Mouse (Mus musculus): ENCODE data around the gene Gm5483. TPM values are rescaled to one million over a fixed set of nuclear protein-coding genes. Genes with fewer than 3 reads are reported as not detected.
"Not testable (repeated sequence)": the region's sequence is repeated elsewhere in the genome, so short reads cannot be mapped to it uniquely, and the experiment has no call there.

Gene Gm5483
- not detected in 2 replicates for polyA plus RNA-seq (2012; rRNA removed)

- not testable (repeated sequence) for H3K4me1 ChIP-seq (replicated peaks; ENCODE audit: control insufficient read depth, insufficient read depth, low read length); H3K36me3 ChIP-seq (ENCODE audit: control insufficient read depth, insufficient read depth, low read length); H3K27me3 ChIP-seq (ENCODE audit: control insufficient read depth, insufficient read depth, low read length); H3K4me3 ChIP-seq (ENCODE audit: control insufficient read depth, insufficient read depth, low read length); DNase-seq; H3K27ac ChIP-seq (ENCODE audit: control insufficient read depth, insufficient read depth, low read length)
- 91% methylated on average over 4 of the region's 4 CpGs for WGBS
Measured at GRCm38 (mm10) chr16:36183912-36184311, at the start of gene Gm5483. Gene Gm5483 (plus strand): TSS chr16:36184212.

GRCm38 (mm10) chr16:36138201-36138600 lies 45.8 kb upstream of the Gm5483 start:
- WGBS = 79% methylated on average over 2 of the region's 2 CpGs
- Histone ChIP-seq H3K27ac (ENCODE audit: control insufficient read depth, insufficient read depth, low read length) (no peak overlapping the region), H3K4me1 (replicated peaks; ENCODE audit: control insufficient read depth, insufficient read depth, low read length) (no peaks in the 10 kb centered on the region), H3K36me3 (ENCODE audit: control insufficient read depth, insufficient read depth, low read length) (no peaks in the 10 kb centered on the region), H3K27me3 (ENCODE audit: control insufficient read depth, insufficient read depth, low read length) (no peaks in the 10 kb centered on the region), H3K4me3 (ENCODE audit: control insufficient read depth, insufficient read depth, low read length) (no peak overlapping the region)
- no peak for DNase-seq
- TF ChIP-seq CTCF (IDR thresholded peaks at IDR 0.05; ENCODE audit: borderline replicate concordance, control insufficient read depth, extremely low read depth, insufficient read depth, low read length, poor library complexity) (no peak), POLR2A (IDR thresholded peaks at IDR 0.05; ENCODE audit: control insufficient read depth, extremely low read depth, insufficient read depth, low read length, poor library complexity) (no peak)

- no peaks in the 10 kb centered on the region for H3K27me3 ChIP-seq (ENCODE audit: control insufficient read depth, insufficient read depth, low read length)
- DNase-seq = no peak
- H3K4me1 ChIP-seq (replicated peaks; ENCODE audit: control insufficient read depth, insufficient read depth, low read length) = no peaks in the 10 kb centered on the region
- no peak for TF ChIP-seq POLR2A (IDR thresholded peaks at IDR 0.05; ENCODE audit: control insufficient read depth, extremely low read depth, insufficient read depth, low read length, poor library complexity)
- TF ChIP-seq CTCF (IDR thresholded peaks at IDR 0.05; ENCODE audit: borderline replicate concordance, control insufficient read depth, extremely low read depth, insufficient read depth, low read length, poor library complexity) = no peak
- no peaks in the 10 kb centered on the region for H3K36me3 ChIP-seq (ENCODE audit: control insufficient read depth, insufficient read depth, low read length)
- no peak within 1 kb of the TSS for H3K4me3 ChIP-seq (ENCODE audit: control insufficient read depth, insufficient read depth, low read length)
- H3K27ac ChIP-seq (ENCODE audit: control insufficient read depth, insufficient read depth, low read length) = no peak within 1 kb of the TSS
Measured at GRCm38 (mm10) chr16:36156402-36156975, 27.5 kb upstream of the Gm5483 start, which contains the start of gene Stfa2l1. Gene Stfa2l1 (plus strand): TSS chr16:36156811.

GRCm38 (mm10) chr16:36167841-36168240 lies 16.2 kb upstream of the Gm5483 start:
- WGBS = 90% methylated on average over 10 of the region's 10 CpGs
- not testable (repeated sequence) for H3K27me3 ChIP-seq (ENCODE audit: control insufficient read depth, insufficient read depth, low read length); H3K4me1 ChIP-seq (replicated peaks; ENCODE audit: control insufficient read depth, insufficient read depth, low read length); H3K36me3 ChIP-seq (ENCODE audit: control insufficient read depth, insufficient read depth, low read length); H3K27ac ChIP-seq (ENCODE audit: control insufficient read depth, insufficient read depth, low read length); DNase-seq; H3K4me3 ChIP-seq (ENCODE audit: control insufficient read depth, insufficient read depth, low read length)

GRCm38 (mm10) chr16:36176108-36176507 lies 7.9 kb upstream of the Gm5483 start:
- Histone ChIP-seq H3K4me1 (replicated peaks; ENCODE audit: control insufficient read depth, insufficient read depth, low read length) (no peaks in the 10 kb centered on the region), H3K36me3 (ENCODE audit: control insufficient read depth, insufficient read depth, low read length) (no peaks in the 10 kb centered on the region), H3K4me3 (ENCODE audit: control insufficient read depth, insufficient read depth, low read length) (no peak overlapping the region), H3K27ac (ENCODE audit: control insufficient read depth, insufficient read depth, low read length) (no peak overlapping the region), H3K27me3 (ENCODE audit: control insufficient read depth, insufficient read depth, low read length) (no peaks in the 10 kb centered on the region)
- no peak for DNase-seq
- no peak for TF ChIP-seq CTCF (IDR thresholded peaks at IDR 0.05; ENCODE audit: borderline replicate concordance, control insufficient read depth, extremely low read depth, insufficient read depth, low read length, poor library complexity)
- TF ChIP-seq POLR2A (IDR thresholded peaks at IDR 0.05; ENCODE audit: control insufficient read depth, extremely low read depth, insufficient read depth, low read length, poor library complexity) = no peak

GRCm38 (mm10) chr16:36179910-36180309 lies 4.1 kb upstream of the Gm5483 start:
- no peaks in the 10 kb centered on the region for H3K4me1 ChIP-seq (replicated peaks; ENCODE audit: control insufficient read depth, insufficient read depth, low read length)
- TF ChIP-seq POLR2A (IDR thresholded peaks at IDR 0.05; ENCODE audit: control insufficient read depth, extremely low read depth, insufficient read depth, low read length, poor library complexity) = no peak
- TF ChIP-seq CTCF (IDR thresholded peaks at IDR 0.05; ENCODE audit: borderline replicate concordance, control insufficient read depth, extremely low read depth, insufficient read depth, low read length, poor library complexity) = no peak
- no peaks in the 10 kb centered on the region for H3K36me3 ChIP-seq (ENCODE audit: control insufficient read depth, insufficient read depth, low read length)
- H3K4me3 ChIP-seq (ENCODE audit: control insufficient read depth, insufficient read depth, low read length) = no peak overlapping the region
- no peaks in the 10 kb centered on the region for H3K27me3 ChIP-seq (ENCODE audit: control insufficient read depth, insufficient read depth, low read length)
- WGBS = 75% methylated on average over 2 of the region's 2 CpGs
- DNase-seq = no peak
- no peak overlapping the region for H3K27ac ChIP-seq (ENCODE audit: control insufficient read depth, insufficient read depth, low read length)

- 71% methylated on average over 19 of the region's 19 CpGs for WGBS
- no peaks in the 10 kb centered on the region for H3K27me3 ChIP-seq (ENCODE audit: control insufficient read depth, insufficient read depth, low read length)
- H3K4me1 ChIP-seq (replicated peaks; ENCODE audit: control insufficient read depth, insufficient read depth, low read length) = no peaks in the 10 kb centered on the region
- TF ChIP-seq POLR2A (IDR thresholded peaks at IDR 0.05; ENCODE audit: control insufficient read depth, extremely low read depth, insufficient read depth, low read length, poor library complexity) (no peak), CTCF (IDR thresholded peaks at IDR 0.05; ENCODE audit: borderline replicate concordance, control insufficient read depth, extremely low read depth, insufficient read depth, low read length, poor library complexity) (no peak)
- H3K4me3 ChIP-seq (ENCODE audit: control insufficient read depth, insufficient read depth, low read length) = no peak overlapping the region
- H3K27ac ChIP-seq (ENCODE audit: control insufficient read depth, insufficient read depth, low read length) = no peak overlapping the region
- no peaks in the 10 kb centered on the region for H3K36me3 ChIP-seq (ENCODE audit: control insufficient read depth, insufficient read depth, low read length)
- DNase-seq = no peak
Measured at GRCm38 (mm10) chr16:36199226-36199625, 15.2 kb downstream of the Gm5483 start.
